Mouse (Mus musculus): ENCODE data around the gene Atf5. TPM values are rescaled to one million over a fixed set of nuclear protein-coding genes. Genes with fewer than 3 reads are reported as not detected.

The Atf5 gene
- polyA plus RNA-seq, 1 experiment from 2014 or later = 3.3 TPM

GRCm38 (mm10) chr7:44847772-44848171 is 31.3 kb upstream of the Atf5 start:
- 0 out of 2 replicates have a peak overlapping the region, but pooled peaks have one; percentile 93 for H3K27ac ChIP-seq
- no peak for DNase-seq (ENCODE audit: low spot score)
- H3K4me3 ChIP-seq = peak overlapping the region; percentile 69
- H3K9me3 ChIP-seq = no peaks in the 10 kb centered on the region
- peaks cover 52% of the 10 kb centered on the region for H3K36me3 ChIP-seq
- 0 out of 2 replicates have a peak, but pooled peaks cover under 1% of the 10 kb centered on the region for H3K27me3 ChIP-seq (ENCODE audit: insufficient read depth, poor library complexity, severe bottlenecking)
- 80% methylated on average over 5 of the region's 5 CpGs for WGBS
- H3K4me1 ChIP-seq = peaks cover 36% of the 10 kb centered on the region

DNA sequence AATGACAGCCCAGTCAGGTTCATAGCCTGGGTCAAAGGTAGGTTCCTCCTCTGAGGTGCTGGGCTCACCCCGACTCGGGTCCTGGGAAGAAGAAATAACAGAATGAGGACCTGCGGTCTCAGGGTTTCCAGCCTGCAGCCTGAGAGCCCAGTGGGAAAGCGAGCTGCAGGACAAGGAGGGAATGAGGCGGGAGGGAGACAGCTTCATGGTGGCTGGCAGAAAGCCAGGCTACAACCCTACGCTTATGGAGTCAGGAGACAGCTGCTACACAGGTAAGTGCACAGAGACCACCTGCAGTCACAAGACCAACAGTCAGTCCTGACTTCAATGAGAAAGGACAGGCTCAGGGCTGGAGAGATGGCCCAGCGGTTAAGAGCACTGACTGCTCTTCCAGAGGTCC is 30.3 kb upstream of the Atf5 start:
- WGBS = 89% methylated on average over 7 of the region's 7 CpGs
- H3K27me3 ChIP-seq (ENCODE audit: insufficient read depth, poor library complexity, severe bottlenecking) = peaks cover 9% of the 10 kb centered on the region; the same call in 1 of the 2 replicates
- H3K4me3 ChIP-seq = no peak overlapping the region
- H3K9me3 ChIP-seq = no peaks in the 10 kb centered on the region
- DNase-seq (ENCODE audit: low spot score) = no peak
- H3K4me1 ChIP-seq = peaks cover 28% of the 10 kb centered on the region
- H3K36me3 ChIP-seq = peaks cover 58% of the 10 kb centered on the region
- H3K27ac ChIP-seq = no peak overlapping the region

DNA sequence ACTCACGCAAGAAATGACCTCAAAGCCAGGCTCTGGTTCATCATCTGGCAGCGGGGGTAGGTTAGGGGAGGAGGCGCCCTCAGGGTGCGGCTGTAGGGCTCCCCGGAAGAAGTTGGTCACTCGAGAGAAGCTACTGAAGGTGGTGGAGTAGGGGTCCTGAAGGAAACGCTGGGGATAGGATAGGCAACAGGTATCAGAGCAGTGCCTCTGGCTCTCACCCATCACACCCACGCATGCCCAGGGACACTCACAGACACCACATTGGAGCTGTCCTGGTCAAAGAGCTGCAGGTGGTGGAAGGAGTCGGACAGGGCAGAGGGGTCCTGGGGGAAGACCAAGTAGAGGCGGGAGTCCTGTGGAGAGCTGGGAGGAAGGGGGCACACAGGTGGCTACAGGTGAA is 28.5 kb upstream of the Atf5 start:
- Histone ChIP-seq H3K4me1 (peaks cover 16% of the 10 kb centered on the region), H3K9me3 (no peaks in the 10 kb centered on the region), H3K27me3 (ENCODE audit: insufficient read depth, poor library complexity, severe bottlenecking) (peaks cover 26% of the 10 kb centered on the region), H3K36me3 (peaks cover 66% of the 10 kb centered on the region), H3K27ac (no peak overlapping the region), H3K4me3 (0 out of 2 replicates have a peak overlapping the region, but pooled peaks have one; percentile 5)
- WGBS = 92% methylated on average over 10 of the region's 10 CpGs
- no peak for DNase-seq (ENCODE audit: low spot score)

DNA sequence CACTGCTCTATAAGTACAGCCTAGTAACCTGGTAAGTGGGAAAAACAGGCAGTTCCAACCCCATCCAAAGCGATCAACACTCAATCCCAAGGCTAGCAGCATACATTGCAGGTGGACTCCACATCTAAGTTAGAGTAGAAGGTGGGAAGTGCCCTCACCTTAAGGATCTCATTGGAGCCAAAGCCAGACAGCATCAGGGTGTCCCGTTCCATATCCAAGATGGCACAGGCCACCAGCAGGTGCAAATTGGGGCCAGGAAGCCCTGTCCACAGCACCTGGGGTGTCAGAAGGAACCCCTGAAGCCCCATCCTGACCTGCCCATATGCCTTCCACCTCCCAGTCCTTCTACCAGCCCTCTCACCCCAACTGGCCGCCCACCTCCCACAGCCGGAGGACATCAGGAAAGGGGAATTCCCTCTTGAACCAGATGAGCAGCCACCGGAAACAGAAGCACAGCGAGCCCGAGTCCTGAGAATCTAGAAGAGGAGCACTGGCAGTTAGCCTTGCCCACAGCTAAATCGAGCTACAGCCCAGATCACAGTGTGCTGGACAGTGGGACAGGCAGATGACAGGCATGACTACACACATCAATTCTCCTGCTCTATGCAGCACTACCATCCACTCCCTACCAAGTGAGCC is 25.5 kb upstream of the Atf5 start:
- Histone ChIP-seq H3K4me3 (no peak overlapping the region), H3K27me3 (ENCODE audit: insufficient read depth, poor library complexity, severe bottlenecking) (peaks cover 53% of the 10 kb centered on the region), H3K4me1 (peaks cover 17% of the 10 kb centered on the region), H3K9me3 (no peaks in the 10 kb centered on the region), H3K36me3 (peaks cover 72% of the 10 kb centered on the region), H3K27ac (no peak overlapping the region)
- WGBS = 90% methylated on average over 8 of the region's 8 CpGs
- no peak for DNase-seq (ENCODE audit: low spot score)

DNA sequence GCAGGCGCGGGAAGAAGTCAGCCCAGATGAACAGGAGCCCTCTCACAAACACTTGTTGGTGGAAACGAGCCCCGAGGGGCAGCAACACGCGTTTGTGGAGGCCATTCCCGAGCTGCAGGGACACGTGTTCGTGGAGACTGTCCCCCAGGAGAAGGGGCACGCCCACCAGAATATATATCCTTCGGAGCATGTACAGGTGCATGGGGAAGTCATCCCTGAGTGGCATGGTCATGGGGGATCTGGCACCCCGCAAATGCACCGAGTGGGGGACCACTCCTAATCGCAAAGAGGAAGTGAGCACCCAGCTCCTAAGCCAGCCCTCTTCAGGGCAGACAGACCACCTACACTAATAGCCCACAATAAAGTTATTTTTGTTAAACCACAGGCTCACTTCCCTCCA is 24.0 kb upstream of the Atf5 start:
- H3K36me3 ChIP-seq = peaks cover 58% of the 10 kb centered on the region
- H3K27me3 ChIP-seq (ENCODE audit: insufficient read depth, poor library complexity, severe bottlenecking) = peaks cover 53% of the 10 kb centered on the region
- H3K4me1 ChIP-seq = peaks cover 26% of the 10 kb centered on the region
- DNase-seq (ENCODE audit: low spot score) = no peak
- no peaks in the 10 kb centered on the region for H3K9me3 ChIP-seq
- 61% methylated on average over 14 of the region's 14 CpGs for WGBS
- H3K4me3 ChIP-seq = peak overlapping the region; percentile 53; the same call in 1 of the 2 replicates
- no peak overlapping the region for H3K27ac ChIP-seq

- Histone ChIP-seq H3K4me3 (peak overlapping the region; percentile 53), H3K27me3 (ENCODE audit: insufficient read depth, poor library complexity, severe bottlenecking) (peaks cover 53% of the 10 kb centered on the region), H3K4me1 (peaks cover 27% of the 10 kb centered on the region), H3K9me3 (no peaks in the 10 kb centered on the region), H3K36me3 (peaks cover 50% of the 10 kb centered on the region), H3K27ac (peak overlapping the region; percentile 62)
- WGBS = 1% methylated on average over 58 of the region's 58 CpGs
- no peak for DNase-seq (ENCODE audit: low spot score)
Measured at GRCm38 (mm10) chr7:44839491-44840191, 23.2 kb upstream of the Atf5 start.

- Histone ChIP-seq H3K27ac (peak overlapping the region; percentile 62), H3K27me3 (ENCODE audit: insufficient read depth, poor library complexity, severe bottlenecking) (peaks cover 53% of the 10 kb centered on the region), H3K4me1 (peaks cover 27% of the 10 kb centered on the region), H3K4me3 (peak overlapping the region; percentile 53), H3K36me3 (peaks cover 45% of the 10 kb centered on the region), H3K9me3 (no peaks in the 10 kb centered on the region)
- 26% methylated on average over 11 of the region's 11 CpGs for WGBS
- DNase-seq (ENCODE audit: low spot score) = no peak
Measured at GRCm38 (mm10) chr7:44839171-44839490, 22.7 kb upstream of the Atf5 start.

- Histone ChIP-seq H3K27me3 (ENCODE audit: insufficient read depth, poor library complexity, severe bottlenecking) (peaks cover 53% of the 10 kb centered on the region), H3K4me3 (no peak overlapping the region), H3K9me3 (no peaks in the 10 kb centered on the region), H3K4me1 (peaks cover 27% of the 10 kb centered on the region), H3K27ac (no peak overlapping the region), H3K36me3 (peaks cover 34% of the 10 kb centered on the region)
- peak; percentile 71 for DNase-seq (ENCODE audit: low spot score)
- 82% methylated on average over 6 of the region's 6 CpGs for WGBS
Measured at GRCm38 (mm10) chr7:44838073-44838472, 21.6 kb upstream of the Atf5 start.

GRCm38 (mm10) chr7:44836423-44837053 is 20.1 kb upstream of the Atf5 start:
- Histone ChIP-seq H3K9me3 (no peaks in the 10 kb centered on the region), H3K27ac (no peak overlapping the region), H3K36me3 (peaks cover 26% of the 10 kb centered on the region), H3K4me3 (no peak overlapping the region), H3K27me3 (ENCODE audit: insufficient read depth, poor library complexity, severe bottlenecking) (peaks cover 41% of the 10 kb centered on the region), H3K4me1 (peaks cover 27% of the 10 kb centered on the region)
- WGBS = 78% methylated on average over 9 of the region's 9 CpGs
- peak; percentile 72 for DNase-seq (ENCODE audit: low spot score)

- no peak for DNase-seq (ENCODE audit: low spot score)
- Histone ChIP-seq H3K36me3 (peaks cover 27% of the 10 kb centered on the region), H3K4me1 (peaks cover 27% of the 10 kb centered on the region)
Measured at GRCm38 (mm10) chr7:44836016-44836404, 19.6 kb upstream of the Atf5 start.

GRCm38 (mm10) chr7:44835373-44836015 is 19.0 kb upstream of the Atf5 start:
- Histone ChIP-seq H3K4me1 (peaks cover 27% of the 10 kb centered on the region), H3K27ac (no peak overlapping the region), H3K27me3 (ENCODE audit: insufficient read depth, poor library complexity, severe bottlenecking) (peaks cover 32% of the 10 kb centered on the region), H3K36me3 (peaks cover 27% of the 10 kb centered on the region), H3K4me3 (no peak overlapping the region), H3K9me3 (no peaks in the 10 kb centered on the region)
- no peak for DNase-seq (ENCODE audit: low spot score)
- 95% methylated on average over 1 of the region's 1 CpGs for WGBS

More at GRCm38 (mm10) chr7:44836016-44836404, 19.6 kb upstream of the Atf5 start:
- WGBS = 52% methylated on average over 3 of the region's 3 CpGs
- Histone ChIP-seq H3K27me3 (ENCODE audit: insufficient read depth, poor library complexity, severe bottlenecking) (peaks cover 37% of the 10 kb centered on the region), H3K9me3 (no peaks in the 10 kb centered on the region), H3K27ac (no peak overlapping the region), H3K4me3 (no peak overlapping the region)

- H3K4me3 ChIP-seq = no peak overlapping the region
- H3K27ac ChIP-seq = no peak overlapping the region
- DNase-seq (ENCODE audit: low spot score) = no peak
- H3K36me3 ChIP-seq = peaks cover 45% of the 10 kb centered on the region
- H3K9me3 ChIP-seq = no peaks in the 10 kb centered on the region
- H3K4me1 ChIP-seq = peaks cover 13% of the 10 kb centered on the region; the same call in 1 of the 2 replicates
- H3K27me3 ChIP-seq (ENCODE audit: insufficient read depth, poor library complexity, severe bottlenecking) = peaks cover 5% of the 10 kb centered on the region; the same call in 1 of the 2 replicates
- 80% methylated on average over 4 of the region's 4 CpGs for WGBS
Measured at GRCm38 (mm10) chr7:44832763-44833162, 16.3 kb upstream of the Atf5 start.

DNA sequence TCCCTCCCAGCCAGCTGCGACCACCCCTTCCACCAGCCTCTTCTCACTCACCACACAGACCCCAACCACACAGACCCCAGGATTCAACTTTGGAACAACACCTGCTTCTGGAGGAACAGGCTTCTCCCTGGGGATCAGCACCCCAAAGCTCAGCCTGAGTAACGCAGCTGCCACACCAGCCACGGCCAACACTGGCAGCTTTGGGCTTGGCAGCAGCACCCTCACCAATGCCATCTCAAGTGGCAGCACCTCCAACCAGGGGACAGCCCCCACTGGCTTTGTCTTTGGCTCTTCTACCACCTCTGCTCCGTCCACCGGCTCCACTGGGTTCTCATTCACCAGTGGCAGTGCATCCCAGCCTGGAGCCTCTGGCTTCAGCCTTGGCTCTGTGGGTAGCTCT is 12.2 kb upstream of the Atf5 start:
- no peak for DNase-seq (ENCODE audit: low spot score)
- Histone ChIP-seq H3K4me3 (no peak overlapping the region; the same call in 1 of the 2 replicates), H3K4me1 (peaks cover 22% of the 10 kb centered on the region), H3K36me3 (peaks cover 52% of the 10 kb centered on the region), H3K9me3 (no peaks in the 10 kb centered on the region), H3K27ac (no peak overlapping the region), H3K27me3 (ENCODE audit: insufficient read depth, poor library complexity, severe bottlenecking) (no peaks in the 10 kb centered on the region)
- WGBS = 98% methylated on average over 5 of the region's 5 CpGs
